Mouse (Mus musculus) urinary bladder, adult 18-20 months (tissue): ENCODE measurements around the gene Gm21858.
"Not testable (repeated sequence)": the region's sequence is repeated elsewhere in the genome, so short reads cannot be mapped to it uniquely, and the experiment has no call there.

Experiments
- DNase-seq, 2 experiments: peaks; one replicate each; pipeline ENCODE4 v3.0.0; 2022; ENCODE audit warnings: low spot score in 2 of 2, mixed read lengths in 2 of 2

Gm21858 gene

GRCm38 (mm10) chrY:55731456-55731855 lies at the start of gene Gm21858:
Gm21858 (plus strand) TSS chrY:55731756.
- DNase-seq: not testable (repeated sequence)
